Mouse (Mus musculus): Measurements from ENCODE around the gene Fam163b. TPM values are rescaled to one million over a fixed set of nuclear protein-coding genes. Genes with fewer than 3 reads are reported as not detected.

The Fam163b gene
- polyA plus RNA-seq, 1 experiment from 2014 or later = 7.1 TPM

DNA sequence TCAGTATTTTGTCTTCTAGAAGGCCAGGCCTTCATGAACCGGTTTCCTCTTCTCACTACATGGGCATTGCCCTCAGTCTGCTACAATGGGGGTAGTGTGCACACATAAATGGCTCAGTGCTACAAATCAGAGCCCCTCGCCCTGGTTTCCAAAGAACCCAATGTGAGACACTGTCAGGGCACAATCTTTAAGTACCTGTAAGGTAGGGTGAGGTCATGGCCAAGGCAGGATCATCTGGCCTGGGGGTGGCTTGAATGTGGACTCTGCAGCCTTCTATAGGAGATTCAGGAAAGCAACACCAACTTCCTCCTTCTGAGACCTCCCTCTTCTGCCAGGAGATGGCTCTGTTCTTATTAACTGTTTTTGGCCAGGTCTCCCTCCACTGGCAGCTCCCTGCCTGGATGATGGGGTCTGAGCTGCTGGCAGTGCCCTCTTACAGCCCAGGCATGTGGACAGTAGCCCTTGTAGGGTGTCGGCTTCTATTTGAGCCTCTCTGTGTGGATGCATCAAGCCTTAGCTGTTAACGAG, 55.7 kb downstream of the Fam163b start:
- Histone ChIP-seq H3K4me3 (replicated peaks; ENCODE audit: low read length) (no peak overlapping the region), H3K9me3 (ENCODE audit: control insufficient read depth, low read length) (no peaks in the 10 kb centered on the region), H3K4me1 (replicated peaks; ENCODE audit: control insufficient read depth, insufficient read depth, low read length) (peaks cover 6% of the 10 kb centered on the region), H3K9ac (replicated peaks; ENCODE audit: low read depth, low read length) (no peak overlapping the region), H3K27ac (ENCODE audit: low read length) (no peak overlapping the region), H3K36me3 (ENCODE audit: control insufficient read depth, insufficient read depth) (no peaks in the 10 kb centered on the region), H3K27me3 (replicated peaks; ENCODE audit: control insufficient read depth, insufficient read depth, low read length) (no peaks in the 10 kb centered on the region), H3K4me2 (ENCODE audit: low read length) (no peak overlapping the region)
- ATAC-seq = no peak
- 79% methylated on average over 4 of the region's 4 CpGs for WGBS

DNA sequence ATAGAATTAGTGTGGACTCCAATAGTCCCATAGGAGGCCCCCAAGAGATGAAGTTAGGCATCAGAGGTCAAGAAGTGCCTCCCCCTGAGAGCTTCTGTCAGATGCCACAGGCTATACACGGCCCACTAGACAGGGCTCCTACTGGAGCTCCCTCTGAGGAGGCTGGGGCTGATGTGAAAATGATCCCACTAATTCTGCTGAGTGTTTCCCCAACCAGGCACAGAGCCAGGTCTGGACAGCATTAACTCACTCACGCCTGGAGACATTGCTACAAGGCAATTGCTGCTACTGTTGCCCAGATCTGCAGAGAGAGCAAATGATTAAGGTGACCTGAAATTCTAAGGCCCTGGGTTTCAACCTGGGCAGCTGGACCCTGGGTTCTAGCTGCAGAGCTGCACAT, 56.5 kb downstream of the Fam163b start:
- no peak overlapping the region for H3K9ac ChIP-seq (replicated peaks; ENCODE audit: low read depth, low read length)
- no peak overlapping the region for H3K27ac ChIP-seq (ENCODE audit: low read length)
- H3K9me3 ChIP-seq (ENCODE audit: control insufficient read depth, low read length) = no peaks in the 10 kb centered on the region
- H3K4me3 ChIP-seq (replicated peaks; ENCODE audit: low read length) = no peak overlapping the region
- H3K4me1 ChIP-seq (replicated peaks; ENCODE audit: control insufficient read depth, insufficient read depth, low read length) = peaks cover 8% of the 10 kb centered on the region
- H3K27me3 ChIP-seq (replicated peaks; ENCODE audit: control insufficient read depth, insufficient read depth, low read length) = no peaks in the 10 kb centered on the region
- H3K4me2 ChIP-seq (ENCODE audit: low read length) = no peak overlapping the region
- WGBS = 16% methylated on average over 2 of the region's 2 CpGs
- H3K36me3 ChIP-seq (ENCODE audit: control insufficient read depth, insufficient read depth) = no peaks in the 10 kb centered on the region
- ATAC-seq = no peak

DNA sequence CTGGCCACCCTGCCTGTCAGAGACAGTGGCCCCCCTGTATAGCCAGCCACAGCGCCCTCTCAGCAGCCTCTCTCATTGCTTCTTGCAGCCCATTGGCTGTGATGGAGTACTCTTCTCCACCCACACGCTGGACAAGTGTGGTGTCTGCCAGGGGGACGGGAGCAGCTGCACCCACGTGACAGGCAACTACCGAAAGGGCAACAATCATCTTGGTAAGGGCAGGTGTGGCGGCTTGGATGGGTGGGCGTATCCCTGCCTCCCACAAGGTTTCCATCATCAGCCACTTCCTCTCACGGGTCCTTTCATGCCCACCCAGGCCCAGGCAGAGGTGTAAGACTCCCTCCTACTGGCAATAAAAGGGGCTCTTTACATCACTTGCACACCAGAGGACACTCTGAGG, 57.3 kb downstream of the Fam163b start:
- H3K9ac ChIP-seq (replicated peaks; ENCODE audit: low read depth, low read length) = no peak overlapping the region
- no peaks in the 10 kb centered on the region for H3K27me3 ChIP-seq (replicated peaks; ENCODE audit: control insufficient read depth, insufficient read depth, low read length)
- no peak overlapping the region for H3K4me3 ChIP-seq (replicated peaks; ENCODE audit: low read length)
- no peak overlapping the region for H3K4me2 ChIP-seq (ENCODE audit: low read length)
- H3K36me3 ChIP-seq (ENCODE audit: control insufficient read depth, insufficient read depth) = no peaks in the 10 kb centered on the region
- WGBS = 48% methylated on average over 8 of the region's 8 CpGs
- peaks cover 8% of the 10 kb centered on the region for H3K4me1 ChIP-seq (replicated peaks; ENCODE audit: control insufficient read depth, insufficient read depth, low read length)
- ATAC-seq = no peak
- no peaks in the 10 kb centered on the region for H3K9me3 ChIP-seq (ENCODE audit: control insufficient read depth, low read length)
- no peak overlapping the region for H3K27ac ChIP-seq (ENCODE audit: low read length)

DNA sequence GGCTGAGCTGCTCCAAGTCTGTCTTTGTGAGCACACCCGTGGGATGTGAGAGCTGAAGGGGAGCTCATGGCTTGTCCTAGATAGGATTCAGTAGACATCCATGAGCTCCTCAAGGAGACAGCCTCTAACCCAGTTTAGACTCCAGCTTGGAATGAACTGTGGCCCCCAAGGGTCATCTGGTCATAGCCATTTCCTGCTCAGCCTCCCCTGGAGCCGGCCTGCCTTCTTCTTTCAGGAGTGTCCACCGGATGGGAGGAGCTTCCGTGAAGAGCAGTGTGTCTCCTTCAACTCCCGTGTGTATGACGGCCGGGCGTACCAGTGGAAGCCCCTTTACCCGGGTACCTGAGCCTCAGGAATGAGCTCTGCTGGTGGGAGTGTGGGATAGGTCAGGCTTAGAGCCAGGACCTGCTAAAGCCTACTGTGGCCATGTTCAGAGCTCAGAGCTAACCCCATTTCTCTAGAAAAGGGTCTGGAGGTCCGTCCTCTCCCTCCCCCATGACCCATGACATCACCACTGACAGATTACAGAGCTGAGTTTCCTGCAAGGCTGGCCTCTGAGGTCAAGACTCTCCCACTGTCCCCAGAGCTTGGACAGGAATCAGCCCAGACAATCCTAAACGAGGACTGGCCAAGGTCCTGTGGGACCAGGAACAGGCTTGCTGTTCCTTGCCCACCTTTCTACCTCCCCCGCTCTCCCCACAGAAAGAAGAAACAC, 58.4 kb downstream of the Fam163b start:
- ATAC-seq = no peak
- WGBS = 81% methylated on average over 12 of the region's 12 CpGs
- peaks cover 19% of the 10 kb centered on the region for H3K4me1 ChIP-seq (replicated peaks; ENCODE audit: control insufficient read depth, insufficient read depth, low read length)
- no peaks in the 10 kb centered on the region for H3K9me3 ChIP-seq (ENCODE audit: control insufficient read depth, low read length)
- H3K27me3 ChIP-seq (replicated peaks; ENCODE audit: control insufficient read depth, insufficient read depth, low read length) = no peaks in the 10 kb centered on the region
- H3K9ac ChIP-seq (replicated peaks; ENCODE audit: low read depth, low read length) = no peak overlapping the region
- no peak overlapping the region for H3K4me2 ChIP-seq (ENCODE audit: low read length)
- no peaks in the 10 kb centered on the region for H3K36me3 ChIP-seq (ENCODE audit: control insufficient read depth, insufficient read depth)
- no peak overlapping the region for H3K27ac ChIP-seq (ENCODE audit: low read length)
- no peak overlapping the region for H3K4me3 ChIP-seq (replicated peaks; ENCODE audit: low read length)

DNA sequence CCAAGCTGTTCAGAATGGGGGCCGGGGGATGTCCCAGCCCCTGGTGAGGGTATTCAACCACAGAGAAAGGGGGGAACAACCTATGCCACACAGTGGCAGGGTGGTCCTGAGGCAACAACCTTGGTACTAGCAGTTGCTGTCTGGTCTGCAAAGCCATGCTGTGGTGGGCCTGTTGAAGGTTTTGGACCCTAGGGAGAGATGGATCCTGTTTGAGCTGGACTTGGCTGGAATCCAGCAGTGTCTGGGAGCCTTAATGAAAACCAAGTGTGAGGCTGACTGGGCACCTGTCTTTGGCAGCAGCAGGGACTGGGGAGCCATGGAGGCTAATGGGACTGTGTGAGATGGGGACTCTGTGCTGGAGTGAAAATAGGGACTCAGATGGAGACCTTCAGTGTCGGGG, 62.6 kb downstream of the Fam163b start:
- H3K27ac ChIP-seq (ENCODE audit: low read length) = no peak overlapping the region
- H3K4me2 ChIP-seq (ENCODE audit: low read length) = peak overlapping the region; percentile 2; the same call in 1 of the 2 replicates
- no peak overlapping the region for H3K4me3 ChIP-seq (replicated peaks; ENCODE audit: low read length)
- peaks cover 18% of the 10 kb centered on the region for H3K4me1 ChIP-seq (replicated peaks; ENCODE audit: control insufficient read depth, insufficient read depth, low read length)
- H3K27me3 ChIP-seq (replicated peaks; ENCODE audit: control insufficient read depth, insufficient read depth, low read length) = no peaks in the 10 kb centered on the region
- H3K9ac ChIP-seq (replicated peaks; ENCODE audit: low read depth, low read length) = no peak overlapping the region
- H3K36me3 ChIP-seq (ENCODE audit: control insufficient read depth, insufficient read depth) = no peaks in the 10 kb centered on the region
- ATAC-seq = peak; percentile 27
- 60% methylated on average over 2 of the region's 2 CpGs for WGBS
- H3K9me3 ChIP-seq (ENCODE audit: control insufficient read depth, low read length) = no peaks in the 10 kb centered on the region

DNA sequence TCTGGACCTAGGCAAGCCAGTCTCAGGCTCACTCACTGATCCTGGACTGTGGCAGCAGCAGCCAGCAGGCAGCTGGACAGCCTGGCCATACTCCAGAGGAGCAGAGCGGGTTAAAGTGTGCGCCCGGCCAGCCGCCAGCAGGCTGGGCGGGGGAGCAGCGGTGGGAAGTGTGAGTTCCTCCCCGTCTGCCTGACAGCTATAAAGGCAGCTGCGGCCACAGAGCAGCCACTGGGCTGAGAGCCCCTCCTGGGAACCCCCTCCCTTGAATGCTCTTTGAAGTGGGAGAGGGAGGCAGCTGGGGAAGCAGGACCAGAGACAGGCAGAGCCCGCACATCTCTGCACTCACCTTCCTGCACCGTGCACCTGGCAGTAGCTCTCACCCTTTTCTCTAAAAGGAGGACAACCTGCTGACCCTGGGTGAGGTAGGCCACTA, 63.1 kb downstream of the Fam163b start, which contains the start of gene Adamtsl2:
TSS of gene Adamtsl2 (plus strand) at position 228 of the 433 bp plus-strand sequence.
- 4% methylated on average over 10 of the region's 10 CpGs for WGBS

DNA sequence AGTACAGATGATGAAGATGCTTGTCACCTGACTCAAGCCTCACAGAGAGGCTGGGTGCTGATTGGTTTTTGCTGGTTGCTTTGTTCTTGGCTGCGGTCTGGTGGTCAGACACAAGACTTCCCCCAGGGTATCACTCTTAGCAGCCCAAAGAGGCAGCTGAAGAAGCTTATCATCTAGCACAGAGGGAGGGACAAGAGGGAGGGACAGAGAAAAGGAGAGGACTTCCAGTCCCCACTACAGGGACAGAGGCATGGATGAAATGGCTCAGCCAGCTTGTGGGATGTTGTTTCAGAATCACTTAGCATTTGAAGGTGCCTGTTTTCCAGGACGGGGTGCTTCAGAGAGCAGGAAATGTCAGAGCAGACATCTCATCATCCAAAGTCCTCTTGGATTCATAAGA, 64.0 kb downstream of the Fam163b start:
- H3K9ac ChIP-seq (replicated peaks; ENCODE audit: low read depth, low read length) = no peak overlapping the region
- no peaks in the 10 kb centered on the region for H3K36me3 ChIP-seq (ENCODE audit: control insufficient read depth, insufficient read depth)
- H3K4me1 ChIP-seq (replicated peaks; ENCODE audit: control insufficient read depth, insufficient read depth, low read length) = peaks cover 18% of the 10 kb centered on the region
- no peaks in the 10 kb centered on the region for H3K9me3 ChIP-seq (ENCODE audit: control insufficient read depth, low read length)
- H3K27me3 ChIP-seq (replicated peaks; ENCODE audit: control insufficient read depth, insufficient read depth, low read length) = no peaks in the 10 kb centered on the region
- H3K4me3 ChIP-seq (replicated peaks; ENCODE audit: low read length) = no peak overlapping the region
- no peak overlapping the region for H3K27ac ChIP-seq (ENCODE audit: low read length)
- 26% methylated on average over 2 of the region's 2 CpGs for WGBS
- no peak overlapping the region for H3K4me2 ChIP-seq (ENCODE audit: low read length)
- no peak for ATAC-seq

More for the DNA sequence above, 63.1 kb downstream of the Fam163b start, which contains the start of gene Adamtsl2:
- Histone ChIP-seq H3K4me3 (replicated peaks; ENCODE audit: low read length) (no peak within 1 kb of the TSS), H3K36me3 (ENCODE audit: control insufficient read depth, insufficient read depth) (no peaks in the 10 kb centered on the region), H3K4me1 (replicated peaks; ENCODE audit: control insufficient read depth, insufficient read depth, low read length) (peaks cover 18% of the 10 kb centered on the region), H3K27ac (ENCODE audit: low read length) (no peak within 1 kb of the TSS), H3K27me3 (replicated peaks; ENCODE audit: control insufficient read depth, insufficient read depth, low read length) (no peaks in the 10 kb centered on the region), H3K9ac (replicated peaks; ENCODE audit: low read depth, low read length) (no peak within 1 kb of the TSS), H3K4me2 (ENCODE audit: low read length) (peak within 1 kb of the TSS; percentile 2; the same call in 1 of the 2 replicates), H3K9me3 (ENCODE audit: control insufficient read depth, low read length) (no peaks in the 10 kb centered on the region)
- peak; percentile 80 for ATAC-seq

DNA sequence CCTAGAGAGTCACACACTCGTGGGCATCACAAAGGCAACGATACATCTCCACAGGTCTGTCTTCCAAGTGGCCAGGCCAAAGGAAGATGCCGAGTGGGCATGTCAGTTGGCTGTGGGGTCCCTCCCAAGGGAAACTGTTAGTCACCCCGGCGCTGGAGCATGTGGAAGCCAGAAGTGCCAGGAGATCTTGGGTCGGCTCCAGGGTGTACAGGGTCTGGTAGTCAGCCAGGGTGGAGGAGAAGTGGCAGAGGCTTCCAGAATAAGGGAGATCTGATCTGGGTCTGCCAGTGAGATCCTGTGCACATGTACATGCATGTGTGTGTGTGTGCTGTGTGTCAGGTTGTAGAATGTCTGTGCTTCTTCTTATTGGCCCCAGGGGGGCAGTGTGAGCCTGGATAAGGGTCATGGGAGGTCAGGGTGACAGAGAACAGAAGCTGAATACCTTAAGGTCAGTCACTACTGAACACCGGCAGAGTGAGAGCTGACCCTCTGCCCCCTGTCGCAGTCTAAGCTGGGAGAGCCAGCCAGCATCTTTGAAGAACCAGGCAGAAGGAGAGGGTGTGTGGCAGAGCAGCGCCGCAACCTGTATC, 64.5 kb downstream of the Fam163b start:
- no peaks in the 10 kb centered on the region for H3K36me3 ChIP-seq (ENCODE audit: control insufficient read depth, insufficient read depth)
- WGBS = 58% methylated on average over 10 of the region's 10 CpGs

DNA sequence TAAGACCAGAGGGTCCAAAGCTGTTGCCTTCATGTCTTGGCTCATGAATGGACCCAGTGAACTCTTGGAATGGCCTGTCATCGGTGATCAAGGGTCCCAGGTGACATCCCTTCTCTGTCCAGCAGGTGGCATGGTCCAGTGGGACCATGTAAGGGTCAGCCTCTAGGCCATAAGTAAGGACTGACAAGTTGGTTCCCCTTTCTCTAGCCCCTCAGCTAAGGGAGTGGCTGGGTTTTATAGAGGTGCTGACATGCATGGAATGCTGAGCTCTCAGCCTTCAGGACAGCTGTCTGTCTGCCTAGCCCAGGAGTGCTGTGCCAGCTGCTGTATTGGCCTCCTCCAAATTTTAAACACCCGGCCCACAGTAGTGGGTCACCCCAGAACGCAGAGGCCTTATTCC, 66.8 kb downstream of the Fam163b start:
- Histone ChIP-seq H3K36me3 (ENCODE audit: control insufficient read depth, insufficient read depth) (no peaks in the 10 kb centered on the region), H3K4me1 (replicated peaks; ENCODE audit: control insufficient read depth, insufficient read depth, low read length) (peaks cover 23% of the 10 kb centered on the region), H3K27me3 (replicated peaks; ENCODE audit: control insufficient read depth, insufficient read depth, low read length) (no peaks in the 10 kb centered on the region), H3K9me3 (ENCODE audit: control insufficient read depth, low read length) (no peaks in the 10 kb centered on the region), H3K4me3 (replicated peaks; ENCODE audit: low read length) (no peak overlapping the region), H3K4me2 (ENCODE audit: low read length) (no peak overlapping the region), H3K9ac (replicated peaks; ENCODE audit: low read depth, low read length) (no peak overlapping the region), H3K27ac (ENCODE audit: low read length) (no peak overlapping the region)
- ATAC-seq = no peak
- WGBS = 71% methylated on average over 3 of the region's 3 CpGs

More for the DNA sequence above, 64.5 kb downstream of the Fam163b start:
- no peak overlapping the region for H3K9ac ChIP-seq (replicated peaks; ENCODE audit: low read depth, low read length)
- no peak for ATAC-seq
- H3K4me3 ChIP-seq (replicated peaks; ENCODE audit: low read length) = no peak overlapping the region
- no peaks in the 10 kb centered on the region for H3K9me3 ChIP-seq (ENCODE audit: control insufficient read depth, low read length)
- H3K4me2 ChIP-seq (ENCODE audit: low read length) = no peak overlapping the region
- no peaks in the 10 kb centered on the region for H3K27me3 ChIP-seq (replicated peaks; ENCODE audit: control insufficient read depth, insufficient read depth, low read length)
- H3K4me1 ChIP-seq (replicated peaks; ENCODE audit: control insufficient read depth, insufficient read depth, low read length) = peaks cover 18% of the 10 kb centered on the region
- H3K27ac ChIP-seq (ENCODE audit: low read length) = no peak overlapping the region

All from forebrain, embryonic 16.5 days (tissue).